Mouse (Mus musculus) C2C12 (cell line): Measurements from ENCODE around the gene Clmp.

ENCODE experiments used
- CTCF ChIP-seq: IDR thresholded peaks from one replicate; pipeline ENCODE4 v1.5.1; 2011; ENCODE audit not compliant: control insufficient read depth, insufficient read depth, insufficient read length
- MAX ChIP-seq: IDR thresholded peaks from one replicate; pipeline ENCODE4 v1.6.1; 2011; ENCODE audit warnings: mild to moderate bottlenecking, control low read depth
- MYOD1 ChIP-seq: IDR thresholded peaks from one replicate; pipeline ENCODE4 v1.6.1; 2011; ENCODE audit warnings: low read depth; ENCODE audit not compliant: control insufficient read depth, insufficient read length
- MYOG ChIP-seq: IDR thresholded peaks from one replicate; pipeline ENCODE4 v1.6.1; 2011; ENCODE audit not compliant: control insufficient read depth, insufficient read length; ENCODE audit errors: extremely low read depth
- USF1 ChIP-seq: IDR thresholded peaks from one replicate; pipeline ENCODE4 v1.6.1; 2011; ENCODE audit warnings: low read depth, mild to moderate bottlenecking, control low read depth, moderate library complexity

DNA sequence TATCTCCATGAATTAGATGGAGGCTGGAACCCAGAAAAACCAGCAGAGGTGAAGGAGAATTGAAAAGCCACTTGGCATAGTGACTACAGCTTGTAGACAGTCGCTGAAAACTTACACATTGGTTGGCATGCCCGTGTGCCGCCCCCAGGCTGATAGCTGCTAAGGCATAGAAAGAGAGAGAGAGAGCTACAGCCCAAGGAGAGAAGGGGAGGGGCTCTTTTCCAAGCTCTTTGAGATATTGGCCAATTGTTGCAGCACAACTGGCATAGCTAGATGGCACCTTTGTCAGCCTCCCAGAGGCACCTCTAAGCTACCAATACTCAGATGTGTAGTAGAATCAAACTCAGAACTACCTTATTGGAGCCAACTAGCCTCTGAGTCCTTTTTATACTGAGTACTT is 1.8 kb downstream of the Clmp start:
- no peak for TF ChIP-seq CTCF
- no peak for TF ChIP-seq MYOD1
- no peak for TF ChIP-seq USF1
- no peak for TF ChIP-seq MAX
- no peak for TF ChIP-seq MYOG
